Mouse (Mus musculus) cortical plate, adult 2 months (tissue): ENCODE measurements around the gene Heg1.

Source experiments
- CTCF ChIP-seq: fragments of 200-500 bp; IDR thresholded peaks from 2 replicates; pipeline ENCODE4 v1.5.1; 2011; ENCODE audit warnings: mild to moderate bottlenecking, control low read depth, low read length; ENCODE audit not compliant: insufficient read depth; ENCODE audit errors: extremely low read depth
- POLR2A ChIP-seq: fragments of 200-500 bp; IDR thresholded peaks from 2 replicates; pipeline ENCODE4 v1.6.1; 2011; ENCODE audit warnings: mild to moderate bottlenecking, low read length, control low read depth; ENCODE audit not compliant: insufficient read depth; ENCODE audit errors: extremely low read depth

- TF ChIP-seq CTCF (no peak), POLR2A (no peak)
These were observed 28.7 kb upstream of the Heg1 start for GRCm38 (mm10) chr16:33655443-33655842.
